Mouse (Mus musculus) heart, embryonic 13.5 days (tissue): ENCODE results near the gene Lcn11. TPM values are rescaled to one million over a fixed set of nuclear protein-coding genes. Genes with fewer than 3 reads are reported as not detected.
"Not testable (repeated sequence)": the region's sequence is repeated elsewhere in the genome, so short reads cannot be mapped to it uniquely, and the experiment has no call there.

Experiments
- ATAC-seq: fragments of 200-750 bp; cut with Nextera tagmentation; 2 replicates; pipeline ENCODE4 v1.8.0; 2017; ENCODE audit warnings: moderate TSS enrichment; ENCODE audit not compliant: insufficient number of reproducible peaks, low FRiP score, low TSS enrichment; ENCODE audit errors: extremely low read depth
- H3K27ac ChIP-seq: fragments of 300-500 bp; sonication (generic); replicated peaks from 2 replicates; pipeline ENCODE4 v1.5.1; 2015; ENCODE audit warnings: moderate library complexity, mild to moderate bottlenecking, inconsistent platforms
- H3K27me3 ChIP-seq: fragments of 300-500 bp; sonication (generic); replicated peaks from 2 replicates; pipeline ENCODE4 v1.6.1; 2015; ENCODE audit warnings: mild to moderate bottlenecking, inconsistent platforms
- H3K36me3 ChIP-seq: fragments of 300-500 bp; sonication (generic); 2 replicates; pipeline ENCODE4 v1.6.1; 2015; ENCODE audit warnings: mild to moderate bottlenecking, inconsistent platforms
- H3K4me1 ChIP-seq: fragments of 300-500 bp; sonication (generic); 2 replicates; pipeline ENCODE4 v1.6.1; 2015; ENCODE audit warnings: inconsistent platforms
- H3K4me2 ChIP-seq: fragments of 300-500 bp; sonication (generic); 2 replicates; pipeline ENCODE4 v1.6.1; 2015; ENCODE audit warnings: inconsistent platforms, mild to moderate bottlenecking, moderate library complexity
- H3K4me3 ChIP-seq: fragments of 300-500 bp; sonication (generic); 2 replicates; pipeline ENCODE4 v1.5.1; 2015; ENCODE audit warnings: moderate library complexity, mild to moderate bottlenecking, inconsistent platforms
- H3K9ac ChIP-seq: fragments of 300-500 bp; sonication (generic); 2 replicates; pipeline ENCODE4 v1.6.1; 2015; ENCODE audit warnings: inconsistent platforms, mild to moderate bottlenecking, moderate library complexity
- H3K9me3 ChIP-seq: fragments of 300-500 bp; sonication (generic); 2 replicates; pipeline ENCODE4 v1.6.1; 2016; ENCODE audit warnings: inconsistent platforms
- WGBS: fragments of 180-500 bp; shearing (Covaris S2); methylation state at CpG from one replicate; pipeline ENCODE4 v1.1.7; 2015; ENCODE audit warnings: mixed read lengths; 5-methylcytosine and 5-hydroxymethylcytosine counted together
- polyA plus RNA-seq: library from polyadenylated mRNA; unstranded; fragments of >200 nt; fragmentation: Nextera tagmentation; extraction: Ambion mirVana; gene quantifications from 2 replicates; pipeline ENCODE4 v1.2.1, GENCODE M21; 2015

Gene Lcn11
- polyA plus RNA-seq, 1 experiment from 2014 or later, result not detected

DNA sequence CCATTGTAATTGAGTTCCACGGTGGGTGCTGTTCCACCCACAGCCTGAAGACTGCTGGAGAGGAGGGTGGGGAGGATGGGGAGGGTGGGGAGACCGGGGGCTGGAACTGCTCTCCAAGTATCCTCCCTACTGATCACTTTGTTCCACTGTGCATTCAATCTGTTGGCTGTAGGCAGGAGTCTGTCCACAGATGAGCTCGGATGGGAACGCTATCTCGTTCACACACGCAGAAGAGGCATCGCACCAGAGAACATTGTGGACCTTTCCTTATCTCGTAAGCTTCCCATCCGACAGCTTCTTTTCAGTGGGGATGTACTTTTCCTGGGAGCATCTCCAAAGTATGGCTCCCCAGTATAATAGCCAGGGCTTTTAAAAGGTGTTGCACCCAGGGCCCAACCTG lies 2.3 kb downstream of the Lcn11 start:
- Histone ChIP-seq H3K27me3 (peaks cover 10% of the 10 kb centered on the region; the same call in 1 of the 2 replicates), H3K4me2 (no peak overlapping the region), H3K4me1 (no peaks in the 10 kb centered on the region), H3K9ac (no peak overlapping the region), H3K36me3 (no peaks in the 10 kb centered on the region), H3K4me3 (no peak overlapping the region), H3K27ac (no peak overlapping the region), H3K9me3 (no peaks in the 10 kb centered on the region)
- no peak for ATAC-seq
- WGBS, result 59% methylated on average over 9 of the region's 9 CpGs

- Histone ChIP-seq H3K9me3 (no peaks in the 10 kb centered on the region), H3K4me3 (no peak overlapping the region), H3K27me3 (peaks cover 10% of the 10 kb centered on the region; the same call in 1 of the 2 replicates), H3K27ac (no peak overlapping the region), H3K9ac (no peak overlapping the region), H3K4me2 (no peak overlapping the region), H3K36me3 (no peaks in the 10 kb centered on the region), H3K4me1 (no peaks in the 10 kb centered on the region)
- no peak for ATAC-seq
- 60% methylated on average over 4 of the region's 4 CpGs for WGBS
Measured at GRCm38 (mm10) chr2:25780921-25781320, 4.1 kb downstream of the Lcn11 start.

DNA sequence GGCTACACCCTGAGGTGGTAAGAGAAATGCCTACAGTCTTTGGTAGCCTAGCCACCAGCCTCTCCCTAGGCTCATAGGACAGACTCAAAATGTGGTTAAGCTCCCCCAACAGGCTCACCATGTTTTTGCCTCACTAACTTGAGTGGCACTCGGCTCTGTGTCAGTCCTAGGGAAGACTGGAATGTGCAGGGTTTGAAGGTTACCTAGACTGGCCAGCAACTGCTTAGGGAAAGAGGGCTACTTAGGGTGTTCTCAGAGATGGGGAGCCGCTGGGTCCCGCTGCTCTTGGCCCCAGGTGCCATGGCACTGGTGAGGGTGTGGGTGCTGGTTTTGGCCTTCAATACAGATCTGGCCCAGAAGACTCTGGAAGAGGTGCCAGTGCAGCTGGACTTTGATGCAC lies 5.1 kb downstream of the Lcn11 start, which contains the start of gene Gm13539:
Gene Gm13539, plus strand, starts transcription at position 301 of the 400 bp plus-strand sequence.
- Histone ChIP-seq H3K4me2 (no peak within 1 kb of the TSS), H3K27me3 (peaks cover 10% of the 10 kb centered on the region; the same call in 1 of the 2 replicates), H3K36me3 (no peaks in the 10 kb centered on the region), H3K9me3 (no peaks in the 10 kb centered on the region), H3K4me3 (no peak within 1 kb of the TSS), H3K9ac (no peak within 1 kb of the TSS), H3K27ac (no peak within 1 kb of the TSS), H3K4me1 (no peaks in the 10 kb centered on the region)
- ATAC-seq, result no peak
- 77% methylated on average over 3 of the region's 3 CpGs for WGBS

- 65% methylated on average over 5 of the region's 5 CpGs for WGBS
Measured at GRCm38 (mm10) chr2:25785573-25786322, 8.9 kb downstream of the Lcn11 start.

GRCm38 (mm10) chr2:25789092-25789491 lies 12.3 kb downstream of the Lcn11 start:
- ATAC-seq, result no peak
- H3K4me2 ChIP-seq, result no peak overlapping the region
- WGBS, result 49% methylated on average over 3 of the region's 3 CpGs

More at GRCm38 (mm10) chr2:25785573-25786322, 8.9 kb downstream of the Lcn11 start:
- Histone ChIP-seq H3K9ac (no peak overlapping the region), H3K27ac (no peak overlapping the region), H3K9me3 (no peaks in the 10 kb centered on the region), H3K4me1 (no peaks in the 10 kb centered on the region), H3K36me3 (no peaks in the 10 kb centered on the region), H3K4me3 (no peak overlapping the region), H3K27me3 (peaks cover 10% of the 10 kb centered on the region; the same call in 1 of the 2 replicates), H3K4me2 (no peak overlapping the region)
- ATAC-seq, result no peak

DNA sequence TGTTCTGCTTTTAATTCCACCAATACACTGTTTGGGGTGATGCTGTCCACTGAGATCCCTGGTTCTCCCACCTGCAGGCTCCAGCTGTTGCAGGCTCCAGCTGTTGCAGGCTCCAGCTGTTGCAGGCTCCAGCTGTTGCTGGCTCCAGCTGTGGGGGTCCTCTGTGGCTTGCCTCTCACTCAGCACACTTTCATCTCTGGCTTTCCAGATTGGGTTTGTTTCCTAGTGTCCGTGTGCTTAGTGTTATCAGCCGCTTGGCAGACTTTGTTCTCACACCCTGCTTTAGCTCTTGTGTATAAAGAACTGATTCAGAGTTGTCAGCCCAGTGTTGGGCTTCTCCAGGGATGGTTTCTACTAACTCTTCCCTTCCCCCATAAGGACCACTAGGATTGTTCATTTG lies 20.8 kb downstream of the Lcn11 start:
- Histone ChIP-seq H3K4me2 (no peak overlapping the region), H3K4me1 (0 out of 2 replicates have a peak, but pooled peaks cover 3% of the 10 kb centered on the region), H3K36me3 (no peaks in the 10 kb centered on the region), H3K4me3 (no peak overlapping the region), H3K9ac (no peak overlapping the region), H3K27ac (no peak overlapping the region), H3K27me3 (no peaks in the 10 kb centered on the region), H3K9me3 (no peaks in the 10 kb centered on the region)
- no peak for ATAC-seq
- WGBS, result 11% methylated on average over 2 of the region's 2 CpGs

More at GRCm38 (mm10) chr2:25789092-25789491, 12.3 kb downstream of the Lcn11 start:
- Histone ChIP-seq H3K27me3 (no peaks in the 10 kb centered on the region), H3K27ac (no peak overlapping the region), H3K9me3 (no peaks in the 10 kb centered on the region), H3K4me3 (no peak overlapping the region), H3K4me1 (no peaks in the 10 kb centered on the region), H3K36me3 (no peaks in the 10 kb centered on the region), H3K9ac (no peak overlapping the region)

GRCm38 (mm10) chr2:25798065-25798464 lies 21.2 kb downstream of the Lcn11 start:
- no peak overlapping the region for H3K27ac ChIP-seq
- no peak for ATAC-seq
- 0 out of 2 replicates have a peak, but pooled peaks cover 3% of the 10 kb centered on the region for H3K4me1 ChIP-seq
- H3K36me3 ChIP-seq, result no peaks in the 10 kb centered on the region
- no peak overlapping the region for H3K4me2 ChIP-seq
- H3K9me3 ChIP-seq, result no peaks in the 10 kb centered on the region
- WGBS, result 49% methylated on average over 5 of the region's 5 CpGs
- H3K4me3 ChIP-seq, result no peak overlapping the region
- H3K27me3 ChIP-seq, result no peaks in the 10 kb centered on the region
- no peak overlapping the region for H3K9ac ChIP-seq

- Histone ChIP-seq H3K9ac (no peak overlapping the region), H3K4me2 (no peak overlapping the region), H3K4me3 (no peak overlapping the region), H3K4me1 (no peaks in the 10 kb centered on the region), H3K27me3 (no peaks in the 10 kb centered on the region), H3K36me3 (no peaks in the 10 kb centered on the region), H3K27ac (no peak overlapping the region), H3K9me3 (peaks cover 3% of the 10 kb centered on the region; the same call in 1 of the 2 replicates)
- no peak for ATAC-seq
- WGBS, result 64% methylated on average over 2 of the region's 2 CpGs
Measured at GRCm38 (mm10) chr2:25811711-25812110, 34.9 kb downstream of the Lcn11 start.

DNA sequence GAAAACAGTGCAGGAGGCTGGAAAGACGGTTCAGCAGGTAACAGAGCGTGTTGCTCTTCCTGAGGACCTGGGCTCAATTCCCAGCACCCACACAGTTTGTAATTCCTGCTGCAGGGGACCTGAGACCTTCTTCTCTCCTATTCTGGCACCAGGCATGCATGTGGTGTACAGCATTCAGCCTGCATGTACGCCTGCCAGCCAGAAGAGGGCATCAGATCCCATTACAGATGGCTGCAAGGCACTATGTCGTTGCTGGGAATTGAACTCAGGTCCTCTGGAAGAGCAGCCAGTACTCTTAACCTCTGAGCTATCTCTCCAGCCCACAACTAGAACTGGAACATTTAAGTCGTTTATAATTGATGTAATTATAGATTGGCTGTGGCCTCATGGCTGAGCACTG lies 36.5 kb downstream of the Lcn11 start:
- 70% methylated on average over 5 of the region's 5 CpGs for WGBS
- Histone ChIP-seq H3K9ac (no peak overlapping the region), H3K9me3 (peaks cover 3% of the 10 kb centered on the region; the same call in 1 of the 2 replicates), H3K27me3 (no peaks in the 10 kb centered on the region), H3K36me3 (no peaks in the 10 kb centered on the region), H3K27ac (no peak overlapping the region), H3K4me2 (no peak overlapping the region), H3K4me3 (no peak overlapping the region), H3K4me1 (no peaks in the 10 kb centered on the region)
- ATAC-seq, result no peak

- H3K4me2 ChIP-seq, ATAC-seq, H3K36me3 ChIP-seq, H3K27me3 ChIP-seq, H3K9me3 ChIP-seq, H3K9ac ChIP-seq, H3K4me1 ChIP-seq, H3K4me3 ChIP-seq, H3K27ac ChIP-seq: not testable (repeated sequence)
- WGBS, result 69% methylated on average over 1 of the region's 1 CpGs
Measured at GRCm38 (mm10) chr2:25815748-25816147, 38.9 kb downstream of the Lcn11 start, which contains the start of gene Glt6d1. Glt6d1 (minus strand) TSS chr2:25815848.

- H3K27ac ChIP-seq, result no peak within 1 kb of the TSS
- H3K9me3 ChIP-seq, result no peaks in the 10 kb centered on the region
- H3K9ac ChIP-seq, result no peak within 1 kb of the TSS
- H3K4me3 ChIP-seq, result no peak within 1 kb of the TSS
- H3K36me3 ChIP-seq, result no peaks in the 10 kb centered on the region
- no peaks in the 10 kb centered on the region for H3K27me3 ChIP-seq
- no peak within 1 kb of the TSS for H3K4me2 ChIP-seq
- no peak for ATAC-seq
- 58% methylated on average over 1 of the region's 1 CpGs for WGBS
- H3K4me1 ChIP-seq, result no peaks in the 10 kb centered on the region
Measured at GRCm38 (mm10) chr2:25822806-25823205, 46.0 kb downstream of the Lcn11 start, which contains the start of gene Lcn9. Lcn9 (plus strand) TSS chr2:25823153.

GRCm38 (mm10) chr2:25824751-25825150 lies 47.9 kb downstream of the Lcn11 start:
- H3K9me3 ChIP-seq, result no peaks in the 10 kb centered on the region
- no peak for ATAC-seq
- H3K4me3 ChIP-seq, result no peak overlapping the region
- no peak overlapping the region for H3K4me2 ChIP-seq
- H3K27ac ChIP-seq, result no peak overlapping the region
- no peaks in the 10 kb centered on the region for H3K4me1 ChIP-seq
- H3K27me3 ChIP-seq, result no peaks in the 10 kb centered on the region
- no peak overlapping the region for H3K9ac ChIP-seq
- H3K36me3 ChIP-seq, result no peaks in the 10 kb centered on the region
- 75% methylated on average over 3 of the region's 3 CpGs for WGBS
